Mouse (Mus musculus) splenic B cell, adult 2 months (primary cell): ENCODE data around the gene Lpin1.

ENCODE experiments used
- DNase-seq: peaks from one replicate; pipeline ENCODE4 v3.0.0-alpha.2; 2011; ENCODE audit warnings: low read depth, low spot score
- H3K27me3 ChIP-seq: 2 replicates; pipeline ENCODE4 v1.6.1; 2012; ENCODE audit warnings: mild to moderate bottlenecking, low read length, moderate library complexity, mixed read lengths; ENCODE audit not compliant: control insufficient read depth, poor library complexity, insufficient read depth, severe bottlenecking
- H3K36me3 ChIP-seq: 2 replicates; pipeline ENCODE4 v1.6.1; 2012; ENCODE audit warnings: mild to moderate bottlenecking, low read length, moderate library complexity, mixed read lengths; ENCODE audit not compliant: control insufficient read depth, poor library complexity, insufficient read depth, severe bottlenecking

The Lpin1 gene

DNA sequence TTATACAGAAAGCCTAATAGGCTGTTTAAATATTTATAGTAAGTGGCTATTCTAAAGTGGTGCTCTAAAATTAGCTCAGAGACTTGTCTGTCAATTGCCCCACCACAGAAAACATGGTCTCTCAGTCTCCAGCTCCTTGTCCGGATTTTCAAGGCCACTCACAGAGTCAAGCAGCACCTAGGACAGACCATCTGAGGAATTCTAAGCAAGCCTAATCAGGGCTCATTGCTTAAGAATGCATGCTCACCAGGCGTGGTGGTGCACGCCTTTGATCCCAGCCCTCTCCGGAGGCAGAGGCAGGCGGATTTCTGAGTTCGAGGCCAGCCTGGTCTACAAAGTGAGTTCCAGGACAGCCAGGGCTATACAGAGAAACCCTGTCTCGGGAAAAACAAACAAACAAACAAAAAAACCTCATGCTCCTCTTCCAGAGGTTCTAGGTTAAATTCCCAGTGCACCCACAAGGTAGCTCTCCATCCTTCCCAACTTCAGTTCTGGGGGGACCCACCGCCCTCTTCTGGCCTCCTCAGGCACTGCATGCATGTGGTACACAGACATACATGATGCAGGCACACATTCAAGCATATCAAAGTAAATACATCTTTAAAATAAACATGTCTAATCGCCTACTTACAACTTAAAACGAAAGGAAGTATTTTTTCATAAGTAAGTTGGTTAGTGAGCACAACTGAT is 40.2 kb downstream of the Lpin1 start:
- Histone ChIP-seq H3K36me3 (no peaks in the 10 kb centered on the region; the same call in 1 of the 2 replicates), H3K27me3 (no peaks in the 10 kb centered on the region)
- no peak for DNase-seq

DNA sequence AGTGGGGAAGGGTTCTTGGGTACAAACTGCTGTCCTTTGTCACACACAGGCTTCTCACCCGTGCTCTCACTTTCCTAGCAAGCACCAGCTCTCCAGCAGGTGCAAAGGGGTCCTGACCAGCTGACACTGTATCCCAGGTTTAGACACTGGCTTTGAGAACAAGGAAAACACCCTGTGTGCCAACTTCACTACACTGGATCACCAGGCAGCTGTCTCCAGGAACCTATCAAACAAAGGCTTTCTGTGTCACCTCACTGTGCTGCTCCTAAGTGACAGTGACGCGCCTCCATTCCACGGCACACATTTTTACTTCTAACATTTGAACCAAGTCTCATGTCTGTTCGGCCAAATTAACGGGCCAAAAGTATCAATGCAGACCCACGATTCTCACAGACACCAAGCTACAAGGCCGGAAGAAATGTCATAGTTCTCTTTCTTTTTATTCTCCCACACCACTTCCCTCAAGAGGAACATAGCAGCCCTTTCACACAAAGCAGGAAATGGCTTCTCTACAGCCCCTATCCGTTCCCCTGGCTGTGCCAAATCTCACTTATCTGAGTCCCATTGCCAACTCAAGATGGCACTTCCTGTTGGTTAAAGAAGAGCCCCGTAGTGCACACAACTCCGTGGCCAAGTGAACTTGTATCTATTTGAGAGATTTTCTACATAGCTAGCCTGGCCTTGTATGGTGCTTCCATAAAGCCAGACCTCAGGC is 41.7 kb downstream of the Lpin1 start:
- Histone ChIP-seq H3K27me3 (no peaks in the 10 kb centered on the region), H3K36me3 (no peaks in the 10 kb centered on the region; the same call in 1 of the 2 replicates)
- DNase-seq, result peak; percentile 29

GRCm38 (mm10) chr12:16568496-16568895 is 42.3 kb downstream of the Lpin1 start:
- DNase-seq, result peak; percentile 86
- Histone ChIP-seq H3K36me3 (no peaks in the 10 kb centered on the region; the same call in 1 of the 2 replicates), H3K27me3 (no peaks in the 10 kb centered on the region)

- Histone ChIP-seq H3K36me3 (no peaks in the 10 kb centered on the region; the same call in 1 of the 2 replicates), H3K27me3 (no peaks in the 10 kb centered on the region)
- DNase-seq, result no peak
These were observed 42.7 kb downstream of the Lpin1 start for GRCm38 (mm10) chr12:16568090-16568489.

GRCm38 (mm10) chr12:16563427-16563826 is 47.3 kb downstream of the Lpin1 start:
- peak; percentile 20 for DNase-seq
- H3K27me3 ChIP-seq, result no peaks in the 10 kb centered on the region

DNA sequence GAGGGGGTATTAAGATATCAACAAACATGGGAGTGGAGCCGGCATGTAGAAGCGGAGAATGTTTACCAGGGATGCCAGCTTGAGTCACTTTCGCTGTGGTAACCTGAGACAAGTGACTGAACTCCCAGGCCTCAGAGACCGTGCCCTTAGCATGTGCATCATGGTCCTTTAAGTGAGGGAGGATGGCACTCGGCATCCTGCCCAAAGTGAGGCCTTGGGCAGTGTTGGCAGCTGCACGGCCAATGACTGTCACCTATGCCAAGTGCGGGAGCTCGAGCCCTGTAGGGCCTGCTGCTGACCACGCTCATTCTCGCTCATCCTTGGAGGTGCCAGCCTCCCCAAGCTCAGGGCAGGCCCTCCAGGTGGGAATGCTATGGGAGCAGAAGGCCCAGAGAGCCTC is 48.1 kb downstream of the Lpin1 start:
- Histone ChIP-seq H3K36me3 (no peaks in the 10 kb centered on the region), H3K27me3 (no peaks in the 10 kb centered on the region)
- no peak for DNase-seq

More at GRCm38 (mm10) chr12:16563427-16563826, 47.3 kb downstream of the Lpin1 start:
- H3K36me3 ChIP-seq, result no peaks in the 10 kb centered on the region

GRCm38 (mm10) chr12:16562181-16562580 is 48.6 kb downstream of the Lpin1 start:
- H3K36me3 ChIP-seq, result no peaks in the 10 kb centered on the region
- no peaks in the 10 kb centered on the region for H3K27me3 ChIP-seq
- no peak for DNase-seq

DNA sequence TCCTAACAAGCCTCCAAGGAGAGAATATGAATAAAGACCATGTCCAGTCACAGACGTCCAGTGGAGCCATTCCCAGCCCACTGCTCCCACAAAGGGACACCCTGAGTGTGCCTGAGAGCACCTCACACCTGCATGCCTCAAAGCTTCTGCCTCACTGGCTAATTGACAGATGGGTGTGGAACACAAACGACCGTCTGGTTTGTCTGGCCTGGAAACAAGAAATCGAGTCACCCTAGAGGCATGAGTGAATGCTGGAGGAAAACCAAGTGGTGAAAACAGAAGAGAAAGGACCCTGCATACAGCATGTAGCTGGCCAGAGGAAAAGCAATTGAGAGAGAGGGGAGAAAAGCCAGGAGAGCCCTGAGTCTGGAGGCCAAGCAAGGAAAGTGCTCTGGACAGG is 53.5 kb downstream of the Lpin1 start:
- H3K36me3 ChIP-seq, result no peaks in the 10 kb centered on the region
- no peak for DNase-seq
- H3K27me3 ChIP-seq, result no peaks in the 10 kb centered on the region

DNA sequence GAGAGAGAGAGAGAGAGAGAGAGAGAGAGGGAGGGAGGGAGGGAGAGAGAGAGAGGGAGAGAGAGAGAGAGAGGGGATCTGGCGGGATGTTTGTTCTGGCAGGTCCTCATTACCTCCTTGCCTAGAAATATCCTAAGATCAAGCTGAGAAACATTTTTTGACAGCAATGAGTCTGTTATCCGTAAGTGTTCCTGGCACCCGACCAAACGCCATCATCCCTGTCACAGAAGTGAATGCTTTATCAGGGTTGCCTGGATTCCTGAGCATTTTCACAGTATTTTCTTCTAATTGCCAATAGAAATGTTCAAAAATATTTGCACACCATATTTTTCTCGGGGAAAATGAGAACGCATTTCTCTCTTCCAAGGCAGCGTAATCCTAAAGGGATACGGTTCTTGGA is 56.6 kb downstream of the Lpin1 start:
- Histone ChIP-seq H3K27me3 (no peaks in the 10 kb centered on the region), H3K36me3 (no peaks in the 10 kb centered on the region; the same call in 1 of the 2 replicates)
- no peak for DNase-seq

DNA sequence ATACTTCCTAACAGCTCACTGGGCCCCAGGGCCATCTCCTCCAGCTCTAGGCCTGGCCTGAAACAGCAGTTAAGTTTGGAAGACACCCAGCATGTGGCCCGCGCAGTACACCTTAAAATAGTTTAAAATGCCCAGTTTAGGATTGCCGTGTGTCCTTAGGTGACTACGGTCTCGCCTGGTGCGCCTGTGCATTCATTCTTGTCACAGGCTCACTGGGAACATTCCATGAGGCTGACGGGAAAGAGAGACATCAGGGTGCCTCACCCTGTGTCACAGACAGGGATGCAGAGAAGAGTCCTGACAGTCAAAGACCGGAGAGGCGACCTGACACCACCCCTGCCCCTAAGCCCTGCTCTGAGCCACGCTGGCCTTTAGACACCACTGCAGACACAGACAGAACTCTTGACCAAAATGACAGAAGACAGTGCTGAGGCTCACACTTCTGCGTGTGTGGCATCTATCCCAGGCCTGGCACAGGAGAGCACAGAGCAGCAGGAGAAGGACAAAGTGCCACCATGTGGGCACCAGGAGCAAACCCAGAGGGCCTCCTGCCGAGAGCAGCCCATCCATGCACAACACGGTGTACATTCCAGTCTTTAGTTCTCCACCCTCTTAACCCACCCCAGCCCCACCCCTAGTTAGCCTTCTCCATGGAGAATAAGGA is 58.5 kb downstream of the Lpin1 start:
- Histone ChIP-seq H3K36me3 (peaks cover 2% of the 10 kb centered on the region; the same call in 1 of the 2 replicates), H3K27me3 (no peaks in the 10 kb centered on the region)
- DNase-seq, result no peak

- no peaks in the 10 kb centered on the region for H3K27me3 ChIP-seq
- H3K36me3 ChIP-seq, result peaks cover 2% of the 10 kb centered on the region; the same call in 1 of the 2 replicates
- DNase-seq, result no peak
These were observed 59.7 kb downstream of the Lpin1 start for GRCm38 (mm10) chr12:16550983-16551454.

GRCm38 (mm10) chr12:16548824-16549375 is 61.9 kb downstream of the Lpin1 start:
- Histone ChIP-seq H3K27me3 (no peaks in the 10 kb centered on the region), H3K36me3 (peaks cover 2% of the 10 kb centered on the region; the same call in 1 of the 2 replicates)
- DNase-seq, result no peak

DNA sequence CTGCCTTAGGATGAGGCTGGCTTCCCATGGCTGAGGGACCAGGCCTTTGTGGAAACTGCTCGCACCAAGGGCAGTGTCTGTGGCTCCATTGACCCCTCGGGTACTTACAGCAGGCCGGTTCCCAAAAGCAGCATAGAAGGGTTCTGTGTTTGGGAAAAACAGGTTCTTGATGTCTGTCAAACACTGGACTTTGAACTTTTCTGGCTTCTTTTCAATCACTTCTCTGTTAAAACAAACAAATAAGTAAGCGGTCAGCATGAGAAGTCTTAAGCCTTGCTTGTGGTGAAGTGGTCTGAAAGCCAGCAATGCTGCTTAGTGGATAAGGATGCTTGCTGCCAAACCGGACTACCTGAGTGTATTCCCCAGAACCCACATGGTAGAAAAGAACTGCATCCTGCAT is 69.2 kb downstream of the Lpin1 start:
- Histone ChIP-seq H3K27me3 (no peaks in the 10 kb centered on the region), H3K36me3 (no peaks in the 10 kb centered on the region)
- DNase-seq, result no peak

DNA sequence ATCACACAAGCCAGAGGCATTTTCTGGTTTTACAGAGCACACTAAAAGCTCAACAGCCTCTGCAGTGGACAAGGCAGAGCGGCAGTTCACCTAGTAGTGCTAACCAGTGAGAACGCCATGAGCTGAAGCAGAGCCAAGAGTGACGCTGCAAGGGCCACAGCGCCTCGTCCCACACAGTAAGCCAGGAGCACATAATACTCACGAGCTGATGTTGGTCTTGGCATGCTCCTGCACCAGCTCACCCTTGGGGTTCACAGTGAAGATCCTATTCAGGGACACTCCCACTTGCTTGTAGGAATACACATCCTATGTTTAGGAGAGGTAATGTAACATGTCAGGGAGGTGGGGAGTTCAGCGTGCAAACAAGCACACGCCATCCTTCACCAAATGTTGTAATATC is 70.1 kb downstream of the Lpin1 start:
- H3K36me3 ChIP-seq, result no peaks in the 10 kb centered on the region
- DNase-seq, result no peak
- no peaks in the 10 kb centered on the region for H3K27me3 ChIP-seq
